Mouse (Mus musculus): Measurements from ENCODE around the gene Pus7.

Pus7 gene

DNA sequence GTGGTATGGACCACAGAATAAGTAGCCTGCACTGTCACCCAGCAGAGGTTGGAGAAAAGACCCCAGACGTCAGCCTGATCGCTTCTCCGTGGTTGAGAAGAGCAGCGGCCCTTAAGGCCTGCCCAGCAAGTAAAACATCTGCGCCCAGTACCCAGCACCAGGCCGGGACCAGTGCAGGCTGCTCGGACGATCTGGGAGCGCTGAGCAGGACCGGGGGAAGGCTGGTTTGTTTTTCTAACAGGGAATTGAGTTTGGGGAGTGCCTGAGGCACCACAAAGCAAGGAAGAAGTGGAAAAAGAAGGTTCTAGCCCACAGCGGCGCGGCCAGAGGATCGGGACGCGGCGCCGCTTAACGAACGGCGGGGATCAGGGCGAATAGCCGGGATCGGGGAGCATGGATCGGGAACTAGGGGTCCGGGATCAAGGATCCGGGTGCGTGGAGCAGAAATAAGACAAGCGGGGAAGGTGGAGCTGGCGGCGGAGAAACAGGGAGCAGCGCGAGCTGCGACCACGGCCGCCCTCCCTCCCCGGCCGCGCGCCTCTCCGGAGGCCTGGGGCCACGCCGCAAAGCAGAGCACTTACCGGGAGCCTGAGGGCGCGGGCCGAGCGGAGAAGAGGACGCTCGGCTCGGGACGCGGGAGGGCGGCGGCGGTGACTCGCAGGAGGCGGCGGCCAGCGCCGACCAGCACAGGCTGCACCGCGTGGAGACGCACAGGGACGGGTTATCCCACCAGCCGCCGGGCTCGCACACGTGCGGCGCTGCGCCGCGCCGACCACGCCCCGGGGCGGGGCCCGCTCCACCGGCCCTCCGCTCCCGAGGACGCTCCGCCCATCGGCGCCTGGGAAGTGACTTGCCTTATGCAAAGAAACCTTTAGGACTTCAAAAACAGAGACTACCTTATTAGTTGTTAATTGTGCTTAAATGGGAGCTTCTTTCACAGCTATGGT, at the start of gene Pus7:
Pus7 (minus strand) TSS at position 781 of the 947 bp plus-strand sequence.
- peak; percentile 89 for DNase-seq (ENCODE audit: low read depth, low spot score)

DNA sequence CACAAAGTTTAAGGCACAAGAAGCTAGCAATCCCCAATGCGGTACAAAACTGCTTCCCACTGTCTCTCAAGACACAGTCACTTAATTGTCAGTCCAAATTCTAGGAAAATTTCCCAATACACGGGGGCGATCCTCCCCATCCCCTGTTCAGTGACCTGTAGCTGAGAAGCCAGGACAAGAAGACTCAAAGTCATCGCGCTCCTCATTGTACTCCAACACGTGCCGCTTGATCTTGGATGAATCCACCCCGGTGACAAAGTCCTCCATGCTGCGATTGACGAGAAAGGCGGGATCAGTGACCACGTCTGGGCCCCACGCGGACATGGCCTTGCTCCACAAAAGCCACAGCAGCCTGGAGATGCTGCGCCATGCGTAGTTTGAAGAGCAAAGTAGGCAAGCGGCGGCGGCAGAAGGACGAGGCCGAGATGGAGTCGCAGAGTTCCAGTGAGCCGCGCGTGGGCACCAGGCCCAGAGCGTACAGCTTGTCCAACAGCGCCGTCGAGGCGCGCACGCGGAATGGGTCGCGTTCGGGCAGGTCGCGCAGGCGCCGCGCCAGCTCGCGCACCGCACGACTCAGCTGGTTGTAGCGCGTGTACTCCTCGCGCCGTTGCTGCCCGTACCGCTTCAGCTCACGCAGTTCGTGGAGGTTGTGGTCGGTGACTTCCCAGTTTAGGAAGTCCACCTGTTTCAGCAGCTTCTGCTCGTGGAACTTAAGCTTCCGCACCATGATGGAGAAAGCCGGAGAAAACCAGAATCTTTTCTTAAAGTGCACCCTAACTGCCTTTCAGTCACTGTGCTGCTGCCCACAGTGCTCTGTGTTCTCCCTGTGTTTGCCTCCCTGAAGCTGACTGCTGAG, 47.6 kb upstream of the Pus7 start:
- no peak for DNase-seq (ENCODE audit: low read depth, low spot score)

DNA sequence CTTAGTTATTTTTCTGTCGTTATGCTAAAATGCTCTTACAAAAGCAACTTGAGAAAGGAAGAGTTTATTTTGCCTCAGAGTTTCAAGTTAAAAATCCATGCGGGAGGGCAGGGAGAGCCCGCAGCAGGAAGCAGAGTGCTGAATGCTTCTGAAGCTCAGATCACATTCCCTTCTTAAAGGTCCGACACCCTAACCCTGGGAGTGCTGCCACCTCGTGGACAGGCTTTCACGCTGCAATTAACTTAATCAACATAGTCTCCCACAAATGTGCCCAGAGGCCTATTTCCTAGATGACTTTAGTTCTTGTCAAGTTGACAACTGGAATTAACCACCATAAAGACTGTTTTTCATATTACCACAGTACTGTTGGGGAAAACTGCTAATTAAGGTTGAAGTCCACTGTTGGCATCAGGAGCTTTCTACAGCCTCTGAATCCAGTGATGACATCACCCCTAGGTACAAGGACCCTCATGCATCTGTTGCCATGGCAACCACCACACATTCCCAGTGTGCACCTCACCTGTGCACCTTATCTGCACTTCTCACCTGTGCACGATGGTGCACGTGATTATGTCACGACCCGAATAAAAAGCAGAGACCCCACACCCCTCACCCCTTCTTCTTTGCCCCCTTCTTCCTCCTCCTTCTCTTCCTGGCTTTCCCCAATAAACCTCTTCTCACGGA, 43.0 kb upstream of the Pus7 start:
- peak; percentile 68 for DNase-seq (ENCODE audit: low read depth, low spot score)

DNA sequence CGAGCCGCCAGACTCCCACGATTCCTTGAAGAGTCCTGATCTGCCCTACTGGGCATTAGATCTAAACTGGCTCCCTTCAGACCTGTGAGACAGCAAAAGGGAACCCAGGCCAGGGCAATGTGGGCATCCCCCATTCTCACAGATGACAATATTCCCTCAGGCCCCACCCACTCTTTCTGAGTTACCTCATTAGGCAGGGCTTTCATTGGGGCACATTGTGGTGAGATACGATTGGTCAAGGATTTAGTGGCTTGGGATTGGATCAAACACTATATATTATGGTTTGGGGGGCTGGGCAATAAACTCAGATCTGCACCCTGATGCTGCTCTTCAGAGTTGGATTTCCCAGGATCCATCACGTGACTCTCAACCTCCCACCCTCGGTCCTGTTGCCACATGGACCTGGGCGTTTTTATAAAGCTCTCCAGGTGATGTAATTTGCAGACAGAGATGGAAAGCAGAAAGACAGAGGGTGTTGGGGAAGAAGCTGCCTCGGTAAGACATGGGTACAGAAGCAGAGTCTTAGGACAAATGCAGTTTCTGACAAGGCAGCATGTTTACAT, 40.7 kb upstream of the Pus7 start:
- no peak for DNase-seq (ENCODE audit: low read depth, low spot score)

DNA sequence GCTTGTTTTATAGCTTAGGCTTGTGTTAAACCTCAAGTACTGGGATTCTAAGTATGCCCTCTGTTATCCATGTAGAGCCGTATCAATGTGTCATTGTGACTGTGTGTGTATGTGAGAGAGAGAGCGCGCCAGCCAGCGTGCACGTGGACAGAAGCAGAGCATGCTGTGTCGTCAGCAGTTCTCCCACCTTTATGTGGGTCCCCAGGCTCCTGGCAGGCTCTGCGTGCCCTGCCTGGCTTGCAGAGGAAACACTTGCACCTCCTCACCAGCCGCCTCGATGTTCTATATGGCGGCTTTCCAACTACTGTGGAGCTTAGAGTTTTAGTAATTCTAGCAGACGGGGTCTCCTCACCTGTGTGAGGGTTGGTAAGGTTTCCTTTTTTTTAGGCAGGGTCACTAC, 38.8 kb upstream of the Pus7 start:
- no peak for DNase-seq (ENCODE audit: low read depth, low spot score)

DNA sequence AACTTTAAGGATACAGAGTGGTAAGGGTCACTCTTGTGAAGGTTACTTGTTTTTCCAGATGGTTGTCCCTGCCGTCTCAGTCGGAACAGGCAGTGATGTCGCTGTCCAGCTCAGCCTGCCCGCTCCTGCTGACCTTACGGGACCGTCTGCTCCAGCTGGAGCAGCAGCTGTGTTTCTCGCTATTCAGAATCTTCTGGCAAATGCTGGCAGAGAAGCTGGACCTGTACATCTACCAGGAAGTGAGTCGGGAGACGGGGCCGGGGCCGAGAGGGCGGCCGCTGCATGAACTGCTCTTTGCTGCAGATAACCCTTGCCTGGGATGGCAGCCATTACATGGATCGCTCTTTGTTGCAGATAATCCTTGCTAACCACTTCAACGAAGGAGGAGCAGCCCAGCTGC, 33.2 kb upstream of the Pus7 start:
- no peak for DNase-seq (ENCODE audit: low read depth, low spot score)

DNA sequence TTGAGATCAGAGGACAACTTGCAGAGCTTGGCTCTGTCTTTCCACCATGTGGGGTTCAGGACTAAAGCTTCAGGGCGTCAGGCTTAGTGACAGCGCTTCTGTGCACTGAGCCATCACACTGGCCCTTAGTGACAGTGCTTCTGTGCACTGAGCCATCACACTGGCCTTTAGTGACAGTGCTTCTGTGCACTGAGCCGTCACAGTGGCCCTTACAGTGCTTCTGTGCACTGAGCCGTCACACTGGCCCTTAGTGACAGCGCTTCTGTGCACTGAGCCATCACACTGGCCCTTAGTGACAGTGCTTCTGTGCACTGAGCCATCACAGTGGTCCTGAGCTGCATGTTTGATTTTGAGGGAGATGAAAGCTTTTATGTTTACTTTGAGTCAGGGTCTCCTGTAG, 31.3 kb upstream of the Pus7 start:
- no peak for DNase-seq (ENCODE audit: low read depth, low spot score)

DNA sequence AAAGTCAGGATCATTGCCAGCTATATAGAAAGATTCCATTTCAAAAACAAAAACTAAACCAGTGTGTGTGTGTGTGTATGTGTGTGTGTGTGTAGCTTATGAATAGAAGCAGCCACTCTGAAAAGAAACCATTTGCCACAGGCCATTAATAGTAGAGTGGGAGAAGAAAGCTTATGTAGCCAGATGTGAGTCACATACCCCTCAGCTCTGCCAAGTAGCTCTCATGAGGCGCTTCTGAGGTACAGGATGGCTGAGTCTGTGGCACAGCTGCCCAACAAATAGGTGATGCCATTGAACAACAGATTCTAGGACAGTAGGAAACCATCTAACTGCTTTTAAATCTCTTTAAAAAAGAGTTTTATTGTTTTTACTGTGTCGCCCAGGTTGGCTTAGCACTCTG, 9.2 kb upstream of the Pus7 start:
- no peak for DNase-seq (ENCODE audit: low read depth, low spot score)

DNA sequence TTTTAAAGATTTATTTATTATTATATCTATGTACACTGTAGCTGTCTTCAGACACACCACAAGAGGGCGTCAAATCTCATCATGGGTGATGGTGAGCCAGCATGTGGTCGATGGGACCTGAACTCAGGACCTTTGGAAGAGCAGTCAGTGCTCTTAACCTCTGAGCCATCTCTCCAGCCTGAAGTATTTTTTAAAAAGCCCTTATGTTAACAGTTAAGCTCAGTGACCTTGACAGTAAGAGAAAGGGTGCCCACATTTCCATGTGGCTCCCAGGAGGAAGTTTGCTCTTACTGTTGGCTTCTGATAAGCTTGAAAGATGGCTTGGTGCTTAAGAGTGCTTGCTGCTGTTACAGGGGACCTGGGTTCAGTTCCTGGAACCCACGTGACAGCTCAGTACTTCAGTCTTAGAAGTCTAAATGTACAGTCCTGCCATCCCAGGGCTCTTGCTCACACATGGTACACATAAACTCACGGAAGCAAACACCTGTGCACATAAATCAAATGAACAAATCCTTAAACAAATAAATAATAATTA, 5.6 kb upstream of the Pus7 start:
- no peak for DNase-seq (ENCODE audit: low read depth, low spot score)

DNA sequence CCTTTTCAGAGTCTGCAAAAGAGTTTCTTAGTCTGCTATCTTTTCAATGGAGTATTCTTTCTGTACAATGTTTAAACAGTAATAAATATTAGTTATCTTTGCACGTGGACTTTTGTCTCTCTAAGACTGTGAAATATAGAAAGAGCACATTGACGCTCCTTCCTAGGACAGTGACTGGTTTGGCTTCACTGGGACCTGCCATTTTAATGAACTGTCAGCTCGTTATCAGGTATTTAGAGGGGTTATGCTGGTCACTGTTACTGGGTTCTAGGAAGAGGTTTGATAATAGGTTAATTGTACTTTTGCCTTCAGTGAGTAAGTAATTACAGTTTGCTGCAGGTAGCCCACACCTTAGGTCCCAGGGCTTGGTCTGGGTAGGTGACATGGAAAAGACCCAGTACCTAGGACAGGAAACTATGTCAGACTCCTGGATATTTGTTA, 4.9 kb upstream of the Pus7 start:
- no peak for DNase-seq (ENCODE audit: low read depth, low spot score)

DNA sequence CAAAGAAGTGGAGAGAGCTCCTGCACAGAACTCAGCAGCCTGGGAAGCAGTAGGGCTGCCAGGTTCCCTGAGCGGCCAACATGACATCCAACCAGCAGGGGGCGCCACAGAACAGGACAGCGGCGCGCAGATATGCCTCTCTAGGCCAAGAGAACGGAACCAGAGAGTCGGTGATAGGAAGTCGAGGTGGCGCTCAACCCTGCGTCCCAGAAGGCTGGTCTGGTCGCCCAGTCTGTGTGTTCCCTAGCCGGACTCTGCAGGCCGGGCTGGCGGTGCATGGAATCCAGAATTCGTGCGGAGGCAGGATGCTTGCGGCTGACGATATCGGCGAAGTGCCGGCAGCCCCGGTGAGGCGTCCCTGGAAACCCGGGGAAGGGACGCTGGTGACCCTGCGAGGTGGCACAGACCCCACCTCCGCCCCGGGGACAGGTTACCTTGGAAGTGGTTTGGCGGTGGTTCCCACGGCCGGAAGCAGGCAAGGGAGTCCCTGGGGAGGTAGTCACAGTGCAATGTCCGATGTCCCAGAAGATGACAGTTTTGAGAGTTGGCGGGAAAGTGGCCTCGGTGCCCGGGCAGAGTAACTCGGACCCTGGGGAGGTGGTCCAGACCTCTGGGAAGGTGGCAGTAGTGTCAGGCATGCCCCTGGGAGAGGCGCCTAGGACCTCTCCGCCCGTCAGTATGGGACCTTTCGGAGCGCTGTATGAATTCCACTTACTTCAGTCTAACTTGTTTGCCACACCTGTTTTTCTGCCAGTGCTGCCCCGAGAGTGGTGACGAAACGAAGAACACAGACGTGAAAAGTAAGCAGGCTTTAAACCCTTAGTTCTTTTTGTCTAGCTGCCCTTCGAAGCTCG, 4.3 kb upstream of the Pus7 start, which contains the start of gene Rint1:
Rint1 (plus strand) TSS at position 176 of the 854 bp plus-strand sequence.
- DNase-seq (ENCODE audit: low read depth, low spot score): peak; percentile 91

DNA sequence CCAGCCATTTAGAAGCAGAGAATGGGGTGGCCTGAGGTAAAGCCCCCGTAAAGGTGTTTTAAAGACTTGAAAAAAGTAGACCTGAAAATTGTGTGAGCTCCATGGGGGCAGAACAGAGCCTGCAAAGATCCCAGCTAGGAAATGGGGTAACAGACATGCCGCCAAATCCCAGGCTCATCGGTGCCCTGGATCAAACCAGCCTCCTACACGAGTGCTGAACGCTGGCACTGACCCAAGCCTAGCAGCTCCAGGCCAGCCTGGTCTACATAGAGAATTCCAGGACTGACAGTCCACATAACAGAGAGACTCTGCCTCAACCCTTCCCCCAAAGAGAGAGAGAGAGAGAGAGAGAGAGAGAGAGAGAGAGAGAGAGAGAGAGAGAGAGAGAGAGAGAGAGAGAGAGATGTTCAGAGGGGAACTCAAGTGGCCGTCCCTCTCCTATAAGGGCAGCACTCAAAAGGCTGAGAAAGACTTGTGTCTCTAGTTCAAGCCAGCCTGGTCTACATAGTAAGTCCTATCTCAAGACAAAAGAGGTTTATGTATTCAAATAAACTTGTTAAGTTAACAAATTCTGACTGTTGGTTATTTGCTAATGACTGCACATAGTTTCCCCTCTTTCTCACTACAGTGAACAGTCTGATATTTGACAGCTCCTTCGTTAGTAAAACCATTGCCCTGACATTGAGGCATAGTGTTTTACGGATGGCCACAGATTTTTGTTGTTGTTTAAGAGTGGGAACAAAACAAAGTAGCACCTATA, 1.3 kb downstream of the Pus7 start:
- DNase-seq (ENCODE audit: low read depth, low spot score): no peak

DNA sequence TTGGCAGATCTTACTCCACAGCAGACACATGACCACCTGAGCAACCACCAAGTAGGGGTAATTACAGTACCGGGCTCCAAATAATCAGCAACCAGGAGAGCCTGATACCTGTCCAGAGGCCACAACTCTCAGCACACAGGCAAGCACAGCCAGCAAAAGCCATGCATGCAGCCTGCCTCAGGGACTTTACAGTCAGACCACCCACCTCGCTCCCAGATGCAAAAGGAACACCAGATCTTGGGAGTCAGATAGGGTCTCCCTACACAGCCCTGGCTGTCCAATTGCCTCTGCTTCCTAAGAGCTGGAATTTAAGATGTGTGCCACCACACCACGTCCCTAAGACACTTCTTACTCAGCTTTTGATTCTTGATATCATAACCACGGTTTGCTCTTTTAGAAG, 2.3 kb downstream of the Pus7 start:
- DNase-seq (ENCODE audit: low read depth, low spot score): no peak

DNA sequence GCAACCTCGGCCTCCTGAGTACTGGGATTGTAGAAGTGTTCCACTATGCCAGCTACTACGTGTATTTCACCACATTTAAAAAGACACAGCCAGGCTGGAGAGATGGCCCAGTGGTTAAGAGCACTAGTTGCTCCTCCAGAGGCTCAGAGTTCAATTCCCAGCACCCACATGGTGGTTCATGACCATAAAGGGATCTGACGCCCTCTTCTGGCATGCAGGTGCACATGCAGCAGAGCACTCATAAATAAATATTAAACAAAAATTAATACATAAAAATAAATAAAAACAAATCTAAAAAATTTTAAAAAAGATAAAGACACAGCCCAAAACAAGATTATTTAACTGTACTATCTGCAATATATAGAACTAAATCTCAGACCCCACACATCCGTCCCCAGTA, 3.0 kb downstream of the Pus7 start:
- no peak for DNase-seq (ENCODE audit: low read depth, low spot score)

DNA sequence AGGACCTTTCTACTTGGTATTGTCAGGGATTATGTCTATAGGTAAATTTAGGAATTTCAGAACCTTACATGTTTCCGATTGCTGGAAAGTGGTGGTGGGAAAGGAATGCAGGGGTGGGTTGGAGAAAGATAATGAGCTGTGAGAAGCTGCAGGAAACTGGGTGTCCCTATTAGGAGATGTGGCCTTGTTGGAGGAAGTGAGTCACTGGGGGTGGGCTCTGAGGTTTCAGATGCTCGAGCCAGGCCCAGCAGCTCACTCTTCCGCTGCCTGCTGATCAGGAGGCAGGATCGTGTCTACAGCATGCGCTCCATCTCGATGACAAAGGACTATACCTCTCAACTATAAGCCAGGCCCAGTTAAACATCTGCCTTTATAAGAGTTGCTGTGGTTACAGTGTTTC, 9.3 kb downstream of the Pus7 start:
- no peak for DNase-seq (ENCODE audit: low read depth, low spot score)

DNA sequence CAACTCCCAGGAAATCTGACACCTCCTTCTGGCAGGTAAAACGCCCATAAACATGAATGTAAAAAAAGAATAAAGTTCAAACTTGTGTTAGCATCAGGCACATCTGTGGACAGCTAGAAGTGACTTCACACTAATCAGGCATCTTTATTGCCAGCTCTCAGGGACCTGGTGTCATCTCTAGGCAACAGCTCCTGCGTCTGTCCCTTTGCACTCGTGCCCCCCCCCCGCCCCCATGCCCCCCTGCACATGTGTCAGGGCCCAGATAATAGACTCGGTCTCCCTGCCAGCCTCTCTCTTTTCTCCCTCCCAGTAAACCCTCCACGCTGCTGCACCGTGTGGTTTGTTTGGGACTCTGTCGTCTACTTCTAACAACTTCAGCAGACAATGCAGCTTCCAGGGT, 12.4 kb downstream of the Pus7 start:
- DNase-seq (ENCODE audit: low read depth, low spot score): no peak

DNA sequence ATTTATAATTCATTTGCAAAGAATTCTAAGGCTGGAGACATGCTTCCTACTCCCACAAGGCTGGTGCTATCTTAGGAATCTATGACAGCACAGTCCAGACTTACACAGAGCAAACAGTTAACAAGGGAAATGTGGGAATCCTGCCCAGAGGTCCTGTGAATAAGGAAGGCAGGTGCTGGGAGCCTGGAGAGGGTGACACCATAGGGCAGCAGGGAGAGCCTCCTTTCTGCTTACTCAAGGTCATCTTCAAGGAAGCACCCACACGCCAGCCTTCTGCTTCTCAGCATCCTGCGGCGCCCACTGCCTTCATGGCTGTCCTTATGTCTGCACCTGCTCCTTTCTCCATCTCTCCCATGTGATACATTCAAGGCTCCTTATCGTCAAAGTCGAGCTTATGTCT, 19.0 kb downstream of the Pus7 start:
- no peak for DNase-seq (ENCODE audit: low read depth, low spot score)

DNA sequence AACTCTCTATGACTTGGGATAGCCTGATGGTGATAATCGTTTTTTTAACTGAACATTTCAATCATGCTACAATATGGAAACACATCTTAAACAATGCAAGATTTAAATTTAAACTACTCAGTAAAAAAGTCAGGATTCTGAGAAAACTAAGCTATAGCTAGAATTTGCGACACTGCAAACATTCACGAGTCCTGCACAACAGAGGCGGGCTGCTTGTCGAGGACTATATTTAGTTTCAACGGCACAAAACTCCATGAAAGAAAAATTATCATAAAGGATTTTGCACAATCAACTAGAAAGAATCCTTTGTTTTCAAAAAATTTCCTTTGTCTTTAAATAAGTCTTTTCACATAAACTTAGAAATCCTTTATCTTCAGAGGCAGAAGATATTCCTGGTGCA, 21.0 kb downstream of the Pus7 start:
- no peak for DNase-seq (ENCODE audit: low read depth, low spot score)

DNA sequence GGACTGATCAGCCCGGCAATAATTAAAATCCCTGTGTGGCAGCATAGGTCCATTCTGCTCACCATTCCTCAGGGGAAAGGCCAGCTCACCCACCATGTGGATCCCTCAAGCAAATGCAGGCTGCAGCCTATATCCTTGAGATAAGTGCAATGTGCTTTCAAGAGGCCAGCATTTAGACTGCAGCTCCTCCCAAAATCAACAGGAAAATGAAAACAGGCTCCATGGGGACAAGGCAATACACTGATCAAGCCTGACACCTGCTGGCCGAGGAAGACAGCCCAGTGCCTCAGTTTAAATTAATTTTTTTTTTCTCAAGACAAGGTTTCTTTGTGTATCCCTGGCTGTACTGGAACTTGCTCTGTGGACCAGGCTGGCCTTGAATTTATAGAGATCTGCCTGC, 24.9 kb downstream of the Pus7 start:
- DNase-seq (ENCODE audit: low read depth, low spot score): peak; percentile 57

DNA sequence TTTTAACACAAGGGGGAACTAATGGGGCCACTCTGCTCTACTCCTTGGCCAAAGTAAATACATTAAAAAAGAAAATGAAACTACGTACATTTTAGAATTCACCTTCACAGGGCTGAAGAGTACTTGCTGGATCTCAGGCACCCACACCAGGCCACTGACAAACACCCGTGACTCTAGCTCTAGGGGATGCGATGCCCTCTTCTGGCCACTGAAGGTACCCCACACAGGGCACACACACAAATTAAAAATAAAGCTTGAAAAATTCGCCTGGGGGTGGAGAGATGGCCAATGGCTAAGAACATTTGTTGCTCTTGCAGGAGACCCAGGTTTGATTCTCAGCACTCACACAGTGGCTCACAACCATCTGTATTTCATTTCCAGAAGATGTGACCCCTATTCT, 27.1 kb downstream of the Pus7 start:
- no peak for DNase-seq (ENCODE audit: low read depth, low spot score)

All from CD4-positive helper T cell, adult 2 months (primary cell).